Mouse (Mus musculus) adrenal gland (tissue): ENCODE data around the gene Fndc3b.

Experiments
- intact Hi-C: fragments of 180-260 bp; cut with DNase I; formaldehyde crosslinking; loops from one replicate; pipeline ENCODE4 v1.15.1; 2025

Gene Fndc3b

DNA sequence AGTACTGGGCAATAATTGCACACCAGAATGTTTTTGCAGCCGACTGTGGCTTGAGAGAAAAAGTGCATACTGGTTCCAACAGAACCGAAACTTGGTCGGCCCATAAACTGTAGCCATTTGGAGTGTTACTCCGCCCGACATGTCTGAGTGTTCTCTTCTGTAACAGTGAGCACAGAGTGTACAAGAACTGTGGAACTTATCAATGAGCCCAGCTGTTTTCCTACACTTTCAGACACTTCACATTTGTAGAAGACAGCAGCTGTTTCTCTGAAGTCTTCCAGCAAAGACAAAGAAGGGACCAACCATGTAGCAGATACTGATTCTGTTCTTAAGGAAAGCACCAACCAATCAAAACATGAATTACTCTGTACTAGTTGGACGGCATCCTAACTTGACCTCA is 191.6 kb downstream of the Fndc3b start:
- intact Hi-C loops, result loop anchor here (5.0 kb wide), 1 partner anchor 33 kb away; no protein-coding TSS in a partner anchor

DNA sequence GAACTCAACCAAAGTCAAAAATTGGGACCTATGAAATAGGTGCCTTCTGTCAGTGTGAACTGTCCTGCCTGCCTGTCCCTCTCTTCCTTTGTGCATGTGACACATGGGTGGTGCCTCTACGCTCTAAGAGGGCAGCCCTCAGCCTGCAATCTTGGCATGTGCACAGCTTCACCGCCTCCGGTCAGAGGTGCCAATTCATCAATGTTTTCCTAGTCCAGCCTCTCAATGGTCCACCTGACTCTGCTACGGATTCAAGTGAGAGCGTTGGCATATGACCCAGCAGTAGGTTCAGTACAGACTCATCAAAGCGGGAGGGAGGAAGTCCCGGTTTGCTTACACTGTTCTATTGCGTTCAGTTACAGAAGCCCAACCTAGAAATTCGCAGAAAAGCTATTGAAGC is 192.2 kb downstream of the Fndc3b start:
- intact Hi-C loops, result loop anchor here (5.0 kb wide), 1 partner anchor 33 kb away; no protein-coding TSS in a partner anchor

DNA sequence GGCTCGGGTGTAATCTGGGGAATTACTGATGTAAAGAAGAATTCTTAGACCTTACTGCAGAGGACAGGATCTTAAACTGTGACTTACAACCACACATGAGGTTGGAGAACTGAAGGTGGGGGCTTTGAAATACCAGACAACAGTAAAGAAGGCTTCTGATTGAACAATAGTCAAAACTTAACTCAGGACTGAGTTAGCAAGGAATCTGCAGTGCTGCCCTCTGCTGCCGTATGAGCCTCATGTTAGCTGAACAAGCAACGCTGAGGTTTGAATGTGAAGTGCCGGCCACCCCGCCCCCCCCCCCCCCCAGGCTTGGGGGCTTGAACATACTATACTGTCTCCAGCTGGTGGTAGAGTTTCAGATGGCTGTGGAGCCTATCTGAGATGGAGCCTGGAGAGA is 194.6 kb downstream of the Fndc3b start:
- intact Hi-C loops, result loop anchor here (5.0 kb wide), 1 partner anchor 36 kb away; no protein-coding TSS in a partner anchor

DNA sequence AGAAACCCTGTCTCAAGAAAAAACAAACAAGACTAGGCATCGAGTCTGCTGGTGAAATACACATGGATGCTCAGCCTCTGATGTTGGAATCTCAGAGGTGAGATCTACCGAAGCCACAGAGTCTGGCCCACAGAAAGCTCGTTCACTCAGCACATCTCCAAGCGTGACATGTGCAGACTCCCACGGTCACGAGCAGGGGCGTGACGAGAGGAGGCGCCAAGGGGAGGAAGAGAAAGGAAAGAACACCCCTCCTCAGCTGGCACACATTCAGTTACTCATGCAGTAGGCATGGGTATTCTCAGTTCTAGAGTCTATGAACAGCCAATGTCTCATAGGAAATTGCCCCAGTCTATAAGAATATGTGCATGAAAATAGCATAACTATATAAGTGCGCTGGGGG is 199.3 kb downstream of the Fndc3b start:
- intact Hi-C loops, result loop anchor here (5.0 kb wide), 1 partner anchor 34 kb away; no protein-coding TSS in a partner anchor

DNA sequence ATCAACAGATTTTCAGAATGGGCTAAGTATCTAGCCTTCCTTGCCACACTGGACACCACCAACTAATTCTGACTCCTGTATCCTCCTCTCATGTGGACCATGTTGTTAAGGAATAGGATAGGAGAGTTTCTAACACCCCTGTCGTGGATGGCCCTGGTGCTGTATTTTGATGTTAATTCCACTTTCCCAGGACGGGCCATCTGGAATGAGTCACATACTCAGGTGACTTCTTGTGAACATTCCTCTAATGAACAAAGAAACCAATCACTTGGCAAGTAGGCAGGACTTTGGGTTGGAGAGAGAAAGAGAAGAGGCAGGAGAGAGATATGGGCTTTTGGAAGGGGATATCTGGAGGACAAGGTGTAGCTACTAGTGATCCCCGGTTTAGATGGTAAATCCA is 204.2 kb downstream of the Fndc3b start:
- intact Hi-C loops, result no loop called here

DNA sequence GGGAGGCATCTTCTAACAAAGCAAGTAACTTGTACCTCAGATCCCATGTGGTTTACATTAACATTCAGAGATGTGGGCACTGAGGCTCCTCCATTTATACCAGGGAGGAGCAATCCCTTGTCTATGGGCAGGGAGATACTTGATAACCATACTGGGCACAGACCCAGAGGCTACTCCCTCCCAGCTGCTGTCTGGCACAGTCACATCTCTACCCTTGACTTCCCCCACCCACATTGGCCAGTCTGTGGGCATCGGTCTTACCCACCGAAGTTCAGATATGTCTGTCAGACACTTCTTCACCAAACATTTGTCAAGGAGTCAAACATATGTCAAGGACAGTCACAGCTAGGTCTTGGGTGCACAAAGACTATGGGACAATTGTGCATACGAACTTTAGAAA is 205.5 kb downstream of the Fndc3b start:
- intact Hi-C loops, result no loop called here

DNA sequence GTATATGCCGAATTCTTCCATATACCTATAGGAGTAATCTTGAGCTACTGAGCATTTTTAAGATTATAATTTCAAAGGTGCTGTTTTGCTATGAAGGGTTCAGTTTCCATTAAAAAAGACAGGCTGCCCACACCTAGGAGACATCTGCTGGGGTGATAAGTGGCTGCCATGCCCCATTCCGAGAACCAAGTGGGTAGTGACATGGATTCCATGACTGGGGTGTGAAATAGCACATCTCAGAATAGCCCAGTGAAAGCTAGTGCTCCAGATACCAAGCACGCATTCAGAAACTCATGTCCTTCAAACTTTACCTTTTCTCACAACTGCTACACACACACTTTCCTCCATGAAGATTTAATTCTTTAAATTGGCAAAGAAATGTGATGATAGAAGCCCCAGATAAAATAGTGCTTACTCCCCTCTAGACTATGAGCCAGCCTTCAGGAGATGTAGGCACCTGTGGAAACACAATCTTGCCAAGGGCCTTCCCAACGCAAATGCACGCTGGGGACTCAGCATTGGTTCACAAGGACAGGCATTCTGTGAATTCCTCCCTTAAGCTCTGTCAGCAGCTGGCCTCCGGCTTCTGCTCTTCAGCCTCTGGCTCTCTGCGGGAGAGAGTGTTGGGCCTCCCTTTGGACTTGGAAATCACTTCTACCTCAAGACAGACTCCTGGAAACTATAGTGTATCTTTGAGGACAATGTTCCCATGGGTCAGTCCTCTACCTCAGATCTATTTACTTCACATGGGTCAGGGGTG is 207.6 kb downstream of the Fndc3b start:
- intact Hi-C loops, result no loop called here

DNA sequence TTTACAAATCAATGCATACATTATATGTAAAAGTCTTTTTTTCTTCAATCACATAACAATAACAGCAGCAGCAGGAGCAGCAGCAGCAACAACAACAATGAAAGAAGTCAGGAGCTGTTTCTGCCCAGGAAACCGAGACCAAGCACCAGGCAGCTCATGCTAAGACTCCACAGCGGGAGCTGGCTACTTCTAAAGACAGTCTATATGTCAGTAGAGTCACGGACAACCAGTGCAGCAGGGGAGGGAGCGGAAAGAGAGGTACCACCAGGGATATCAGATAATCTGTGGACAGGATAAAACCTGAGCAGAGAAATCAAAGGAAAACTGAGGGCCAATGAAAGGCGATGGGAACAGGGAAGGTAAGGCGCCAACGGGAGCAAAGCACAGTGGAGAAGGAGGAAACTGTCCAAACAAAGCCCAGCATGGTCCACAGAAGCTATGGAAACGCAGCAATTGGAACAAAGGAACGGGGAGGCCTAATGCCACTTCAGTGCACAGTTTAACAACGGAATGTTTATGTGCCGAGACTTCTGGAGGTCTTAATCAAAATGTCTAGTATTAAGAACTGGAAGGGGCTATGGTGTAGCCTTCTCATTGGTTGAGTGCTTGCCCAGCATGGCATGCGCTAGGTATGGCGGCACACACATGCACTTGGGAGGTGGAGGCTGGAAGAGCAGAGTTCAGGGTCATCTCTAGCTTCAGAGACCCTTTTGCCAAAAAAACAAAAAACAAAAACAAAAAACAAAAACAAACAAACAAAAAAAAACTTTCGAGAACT is 215.6 kb downstream of the Fndc3b start:
- intact Hi-C loops, result no loop called here

DNA sequence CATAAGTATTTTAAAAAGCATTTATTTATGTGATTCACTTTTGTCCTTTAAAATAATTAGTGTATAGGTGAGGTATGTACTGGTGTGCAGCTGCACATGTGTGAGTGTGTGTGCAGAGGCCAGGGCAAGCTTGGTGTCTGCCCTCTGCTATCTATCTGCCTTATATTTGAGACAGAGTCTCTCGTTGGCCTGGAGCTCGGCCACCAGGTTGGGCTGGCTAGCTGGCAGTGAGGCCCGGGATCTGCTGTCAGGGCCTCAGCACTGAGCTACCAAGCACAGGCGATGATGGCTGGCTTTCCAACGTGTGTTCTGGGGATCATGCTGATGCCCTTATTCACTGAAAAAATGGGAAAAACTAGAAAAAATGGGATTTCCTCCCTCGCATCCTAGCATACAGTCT is 216.4 kb downstream of the Fndc3b start:
- intact Hi-C loops, result no loop called here

DNA sequence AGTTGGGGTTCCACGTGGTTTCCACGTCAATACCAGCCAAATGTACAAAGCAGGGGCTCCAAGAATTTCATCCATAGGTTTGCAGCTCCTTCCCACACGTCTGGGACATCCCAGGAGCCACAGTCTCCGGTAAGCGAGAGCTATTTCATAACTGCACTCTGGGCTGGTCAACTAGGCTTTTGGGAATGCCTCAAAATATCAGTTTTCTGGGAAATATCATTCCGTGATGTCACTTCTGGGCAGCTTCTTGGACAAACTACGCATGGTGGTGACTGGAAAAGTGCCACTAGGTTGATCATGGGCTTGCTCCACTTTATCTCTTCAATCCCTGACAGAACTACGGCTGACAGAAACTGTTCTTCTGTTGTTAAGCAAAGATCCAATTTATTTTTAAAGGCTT is 217.0 kb downstream of the Fndc3b start:
- intact Hi-C loops, result no loop called here

DNA sequence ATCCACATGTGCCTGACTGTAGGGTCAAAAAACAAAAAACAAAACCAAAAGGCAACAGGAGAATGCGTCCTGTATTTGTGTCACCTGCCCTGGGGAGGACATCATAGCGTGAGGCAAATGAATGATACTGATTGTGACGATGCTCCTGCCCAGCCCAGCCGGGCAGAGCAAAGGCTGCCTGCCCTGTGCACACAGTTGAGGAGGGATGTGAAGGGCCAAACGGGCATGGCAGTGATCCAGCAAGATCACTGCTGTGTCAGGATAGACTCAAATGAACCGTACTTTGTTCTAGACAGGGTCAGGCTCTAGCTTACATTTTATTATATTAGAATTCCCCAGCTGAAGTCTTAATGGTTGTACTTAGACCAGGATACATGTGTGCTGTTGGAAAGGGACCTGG is 219.3 kb downstream of the Fndc3b start:
- intact Hi-C loops, result no loop called here

DNA sequence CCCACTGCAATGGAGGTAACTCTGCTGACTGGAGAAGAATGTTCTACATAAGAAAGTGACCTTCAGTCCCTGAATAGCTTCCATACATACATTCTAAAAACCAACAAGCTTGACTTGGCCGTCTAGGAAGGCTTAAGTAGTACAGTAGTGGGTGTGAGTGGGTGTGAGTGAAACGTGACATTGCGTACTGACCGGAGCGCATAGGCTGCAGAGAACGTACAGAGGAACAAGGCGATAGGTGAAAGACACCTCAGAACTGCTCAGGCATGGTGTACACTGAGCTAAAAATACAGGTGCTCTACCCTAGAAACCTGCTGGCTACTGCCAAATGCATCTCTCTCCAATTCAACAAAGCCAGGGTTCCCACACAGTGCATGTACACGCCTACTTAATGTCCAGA is 219.7 kb downstream of the Fndc3b start:
- intact Hi-C loops, result no loop called here

DNA sequence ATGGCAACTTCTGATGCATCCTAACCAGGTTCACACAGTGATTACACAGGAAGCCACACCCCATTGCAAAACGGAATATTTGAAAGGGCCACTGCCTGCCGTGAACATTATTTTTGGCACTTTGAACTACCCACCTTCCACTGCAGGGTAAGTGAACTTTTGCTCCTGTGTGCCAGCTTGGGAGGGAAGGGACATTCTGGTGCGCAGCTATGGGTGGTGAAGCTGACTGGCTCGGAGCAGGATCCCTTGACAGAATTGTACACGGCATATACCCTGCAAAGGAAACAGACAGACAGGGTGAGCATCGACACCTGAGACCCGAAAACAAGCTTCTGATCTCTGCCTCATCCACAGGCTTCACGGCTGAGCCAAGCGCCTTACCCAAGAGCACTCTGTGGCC is 220.2 kb downstream of the Fndc3b start:
- intact Hi-C loops, result no loop called here

DNA sequence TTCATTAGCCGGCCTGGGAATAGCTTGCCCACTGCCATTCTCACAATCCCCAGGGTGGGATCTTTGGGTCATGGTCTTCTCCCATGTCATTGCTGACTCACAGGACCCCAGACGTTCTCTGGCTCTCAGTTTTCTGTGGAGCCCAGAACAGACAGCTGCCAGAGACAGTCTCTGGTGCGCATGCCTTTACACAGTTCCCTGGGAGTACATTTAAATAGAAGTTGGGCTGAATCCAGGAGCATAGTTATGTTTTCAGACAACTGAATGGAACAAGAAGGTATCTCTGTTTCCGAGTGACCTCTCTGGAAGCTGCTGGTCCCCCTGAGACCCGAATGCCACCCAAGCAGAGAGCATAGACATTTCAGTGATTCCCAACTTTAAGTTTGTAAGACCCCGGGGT is 221.6 kb downstream of the Fndc3b start:
- intact Hi-C loops, result no loop called here

DNA sequence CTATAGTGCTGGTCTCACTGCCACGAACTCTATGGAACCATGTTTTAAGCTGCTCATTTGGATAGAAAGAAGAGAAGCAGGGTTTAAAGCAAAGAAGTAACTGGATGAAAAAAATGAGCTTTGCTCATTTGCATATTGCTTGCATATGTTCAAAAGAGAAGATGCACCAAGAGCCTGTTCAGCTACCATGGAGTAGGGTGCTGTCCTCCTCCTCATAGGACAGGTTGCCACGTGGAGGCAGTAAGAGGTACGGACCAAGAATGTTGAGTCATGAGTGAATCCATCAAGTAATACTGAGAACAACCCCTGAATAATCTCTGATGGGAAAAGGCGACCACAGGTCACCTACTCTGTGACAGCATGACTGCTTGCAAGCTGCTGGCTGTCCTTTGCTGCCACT is 226.0 kb downstream of the Fndc3b start:
- intact Hi-C loops, result no loop called here

DNA sequence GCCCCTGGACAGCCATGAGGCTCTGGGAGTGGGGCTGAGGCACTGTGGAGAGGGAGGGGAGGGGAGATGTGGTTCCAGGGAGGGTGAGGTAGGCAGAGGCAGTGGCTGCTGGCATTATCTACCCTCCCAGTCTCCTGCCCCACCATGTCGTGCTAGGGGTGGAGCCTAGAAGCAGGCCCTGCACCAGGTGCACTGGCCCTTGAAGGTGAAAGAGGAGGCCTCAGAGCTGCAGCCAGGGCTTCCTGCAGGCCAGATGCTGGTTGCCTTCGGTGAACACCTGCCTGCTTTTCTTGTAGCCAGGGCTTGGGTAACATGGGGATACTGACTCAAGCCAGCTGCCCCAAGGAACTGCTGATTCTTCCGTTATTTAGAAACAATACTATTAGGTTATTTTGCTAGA is 226.4 kb downstream of the Fndc3b start:
- intact Hi-C loops, result no loop called here

DNA sequence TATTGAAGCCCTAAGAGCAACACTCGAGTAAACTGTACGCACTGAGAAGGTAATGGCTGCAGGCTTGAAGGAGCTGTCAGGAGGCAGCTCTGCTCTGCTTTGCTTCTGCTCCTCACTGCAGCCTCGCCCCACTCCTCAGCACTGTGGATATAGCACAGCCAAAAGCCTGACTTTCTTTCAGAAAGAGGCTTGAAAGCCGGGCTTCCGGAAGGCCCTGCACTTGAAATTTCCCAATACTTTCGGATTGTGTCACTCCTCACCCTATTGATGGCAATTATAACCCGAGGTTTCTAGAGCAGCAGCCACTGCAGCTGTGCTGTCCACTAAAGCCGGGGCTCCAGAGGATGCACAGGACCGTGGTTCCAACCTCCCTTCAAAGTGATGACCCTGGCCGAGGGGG is 227.3 kb downstream of the Fndc3b start:
- intact Hi-C loops, result no loop called here

DNA sequence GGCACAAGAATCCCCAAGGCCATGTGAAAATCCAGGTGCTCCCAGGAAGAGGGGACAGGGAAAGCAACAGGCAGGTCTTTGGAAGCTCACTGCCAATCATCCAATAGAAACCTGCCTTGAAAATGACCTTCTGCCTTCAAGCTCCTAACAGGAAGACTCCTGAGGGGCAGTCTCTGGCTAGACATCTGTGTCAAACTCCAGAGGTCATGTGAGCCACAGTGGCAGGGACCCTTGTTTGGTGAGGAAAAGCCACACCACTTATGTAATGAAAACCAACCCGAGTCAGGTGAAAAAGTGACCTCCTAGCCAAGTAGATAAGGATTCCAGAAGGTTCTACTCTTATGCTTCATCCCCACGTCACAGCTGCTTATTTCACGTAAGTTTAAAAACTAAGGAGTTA is 227.8 kb downstream of the Fndc3b start:
- intact Hi-C loops, result no loop called here

DNA sequence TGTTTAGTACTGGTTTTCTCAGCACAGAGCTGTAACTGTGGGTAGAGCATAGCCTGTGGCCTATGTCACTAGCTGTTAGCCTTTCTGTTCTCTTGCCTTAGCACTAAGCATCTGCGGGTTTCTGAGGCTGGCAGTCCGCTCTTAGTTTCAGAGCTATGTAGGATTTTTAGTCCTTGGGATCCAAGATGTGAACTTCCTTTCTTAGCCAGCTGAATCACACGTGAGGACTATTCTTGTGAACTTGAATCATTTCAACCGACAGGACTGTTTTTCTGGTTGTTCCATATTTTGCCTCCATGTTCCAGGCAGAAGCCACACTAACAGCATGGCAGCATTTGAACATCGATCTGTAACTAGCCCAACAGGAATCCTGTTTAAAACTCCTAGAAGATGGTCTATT is 229.4 kb downstream of the Fndc3b start:
- intact Hi-C loops, result no loop called here

DNA sequence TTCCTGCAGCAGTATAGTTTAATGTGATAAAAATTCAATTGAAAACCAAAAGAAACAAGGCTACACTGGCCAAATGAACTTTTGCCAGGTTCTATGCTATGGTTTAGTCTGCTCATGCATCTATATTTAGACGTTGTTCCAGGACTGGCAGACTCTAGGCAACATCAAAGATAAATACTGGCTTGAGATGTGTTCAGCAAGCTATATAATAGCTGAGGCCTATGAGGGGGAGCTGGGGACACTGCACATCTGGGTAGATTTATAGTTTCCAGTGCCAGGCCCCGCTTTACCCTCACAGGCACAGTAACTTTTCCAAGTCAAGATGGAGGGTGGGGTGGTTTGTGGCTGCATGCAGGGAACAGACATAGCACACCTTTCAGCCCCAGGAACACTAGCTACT is 231.7 kb downstream of the Fndc3b start:
- intact Hi-C loops, result loop anchor here (5.0 to 10.0 kb wide), 2 partner anchors 33 to 225 kb away; no protein-coding TSS in a partner anchor

DNA sequence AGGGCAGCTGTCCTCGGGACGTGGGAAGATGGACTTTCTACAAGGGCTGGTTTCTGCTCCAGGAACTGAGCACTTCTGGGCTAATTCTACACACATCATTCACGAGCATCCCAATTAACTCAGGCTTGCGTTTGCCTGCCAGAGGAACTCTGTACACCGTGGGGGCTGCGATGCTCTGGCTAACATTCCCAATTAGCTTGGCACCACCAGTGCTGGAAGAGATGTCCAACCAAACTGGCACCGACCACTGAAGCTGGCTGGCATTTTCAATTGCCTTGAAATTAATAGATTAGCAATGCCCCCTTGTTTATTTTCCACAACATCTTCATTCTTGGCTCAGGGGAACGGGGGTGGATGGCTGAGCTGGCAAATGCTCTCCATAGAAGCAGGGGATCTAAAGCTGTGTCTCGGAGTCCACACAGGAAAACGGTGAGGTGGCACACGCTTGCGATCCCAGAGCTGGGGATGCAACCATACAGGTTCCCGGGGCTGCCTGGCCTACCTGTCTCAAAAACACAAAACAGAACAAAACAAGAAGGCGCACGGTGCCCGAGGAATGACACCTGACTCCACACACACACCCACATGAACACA is 232.4 kb downstream of the Fndc3b start:
- intact Hi-C loops, result loop anchor here (5.0 to 10.0 kb wide), 2 partner anchors 34 to 226 kb away; no protein-coding TSS in a partner anchor

DNA sequence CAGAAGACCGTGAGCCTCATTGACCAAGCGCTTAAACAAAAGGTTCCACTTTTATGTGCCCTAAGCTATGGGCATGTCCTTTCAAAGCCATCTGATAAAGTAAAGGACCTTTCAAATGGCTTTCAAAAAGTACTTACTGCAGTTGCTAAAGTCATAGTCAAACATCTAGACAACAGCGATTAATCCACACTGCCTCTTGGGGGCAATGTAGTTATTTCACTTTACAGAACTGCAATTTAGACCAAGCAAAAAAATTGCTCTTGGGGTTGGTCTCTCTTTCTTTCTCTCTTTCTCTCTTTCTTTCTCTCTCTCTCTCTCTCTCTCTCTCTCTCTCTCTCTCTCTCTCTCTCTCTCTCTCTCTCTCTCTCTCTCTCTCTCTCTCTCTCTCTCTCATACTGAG is 233.4 kb downstream of the Fndc3b start:
- intact Hi-C loops, result loop anchor here (5.0 to 10.0 kb wide), 2 partner anchors 35 to 227 kb away; no protein-coding TSS in a partner anchor
